Mouse (Mus musculus) liver, adult 10 weeks (tissue): ENCODE data around the gene Cntfr. TPM values are rescaled to one million over a fixed set of nuclear protein-coding genes. Genes with fewer than 3 reads are reported as not detected.

Experiments
- polyA plus RNA-seq: library from polyadenylated mRNA; stranded (reverse); fragments of 350-450 nt; fragmentation: Illumina TruSeq; extraction: RNeasy Lipid Tissue Mini Kit (QIAGEN cat#74804); gene quantifications from one replicate; pipeline ENCODE4 v1.2.3, GENCODE M21; 2014; ENCODE audit warnings: low read depth, low replicate concordance

Cntfr gene
- not detected for polyA plus RNA-seq

DNA sequence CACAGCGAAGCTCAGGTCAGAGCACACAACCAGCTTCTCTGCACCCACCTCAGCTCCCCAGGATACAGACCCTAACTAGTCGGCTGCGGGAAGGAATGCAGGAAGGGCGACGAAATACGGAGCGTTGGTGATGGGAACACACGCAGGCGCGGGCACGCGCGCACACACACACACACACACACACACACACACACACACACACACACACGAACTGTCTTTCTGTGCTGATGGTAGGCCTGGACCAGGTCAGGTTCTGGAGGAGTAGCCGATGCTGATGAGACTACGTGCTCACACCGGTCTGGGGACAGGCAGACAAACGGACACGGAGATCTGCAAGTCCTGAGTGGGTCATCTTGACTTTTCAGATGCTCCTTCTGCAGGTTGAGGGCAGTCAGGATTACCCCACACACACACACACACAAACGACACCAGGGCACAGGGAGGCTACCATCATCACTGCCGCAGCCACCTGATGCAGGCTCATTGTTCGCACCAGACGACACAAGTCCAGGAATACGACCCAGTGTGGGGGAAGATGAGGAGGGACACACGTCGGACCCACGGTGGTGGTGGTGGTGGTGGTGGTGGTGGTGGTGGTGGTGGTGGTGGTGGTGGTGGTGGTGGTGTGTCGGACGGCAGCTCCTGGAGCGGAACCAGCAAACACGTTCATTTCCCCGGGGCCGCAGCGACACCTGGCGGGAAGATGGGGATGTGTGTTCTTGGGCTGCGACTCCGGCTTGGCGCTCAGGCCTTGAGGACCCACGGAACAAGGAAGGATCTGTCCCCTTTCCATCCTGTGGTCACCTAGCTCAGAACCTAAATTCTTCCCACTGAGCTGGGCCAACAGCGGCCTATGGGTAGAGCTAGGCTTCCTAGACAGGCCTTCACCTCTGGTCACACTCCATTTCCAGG lies at the start of gene Cntfr:
TSS of gene Cntfr (minus strand) at position 160 of the 912 bp plus-strand sequence.

DNA sequence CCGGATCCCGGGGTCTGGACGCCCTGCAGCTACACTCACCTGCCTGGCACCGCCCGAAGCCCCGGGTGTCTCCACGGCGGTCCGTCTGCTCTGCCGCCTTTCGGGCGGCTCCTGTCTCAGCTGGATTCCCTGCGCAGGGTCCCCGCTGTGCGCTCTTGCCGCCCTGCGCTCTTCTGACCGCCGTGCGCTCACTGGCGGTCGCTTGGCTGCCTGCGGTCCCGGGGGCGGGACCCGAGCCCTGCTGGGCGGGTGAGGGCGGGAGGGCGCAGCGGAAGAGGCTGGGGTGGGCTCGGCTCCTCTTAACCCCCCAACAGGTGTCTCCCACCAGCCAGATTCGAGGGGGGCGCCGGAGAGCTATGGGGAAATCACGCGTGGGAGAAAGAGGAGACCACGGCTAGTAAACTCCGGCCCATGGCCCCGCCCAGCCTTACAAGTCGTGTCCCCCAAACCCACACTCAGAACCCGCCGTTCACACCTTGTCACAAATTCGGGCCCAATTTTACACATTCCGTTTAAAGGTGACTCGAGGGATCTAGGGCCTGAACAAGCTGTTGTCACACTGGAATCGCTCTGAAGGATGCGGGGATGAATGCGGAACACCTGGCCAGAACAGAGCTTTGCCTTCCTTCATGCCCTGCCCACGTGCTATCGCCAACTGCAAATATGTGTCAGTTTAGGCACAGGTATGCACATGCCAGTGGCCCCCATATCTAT lies 34.3 kb upstream of the Cntfr start, which contains the start of gene Arid3c:
TSS of gene Arid3c (minus strand) at position 91 of the 714 bp plus-strand sequence.

GRCm38 (mm10) chr4:41722918-41723351 lies 26.0 kb upstream of the Cntfr start, which contains the start of gene Dctn3:
Gene Dctn3 (minus strand): TSS chr4:41723170.

GRCm38 (mm10) chr4:41713197-41714067 lies 16.5 kb upstream of the Cntfr start, which contains the start of gene Rpp25l:
Gene Rpp25l (minus strand): TSS chr4:41713534.

GRCm38 (mm10) chr4:41699783-41700182 lies 2.9 kb upstream of the Cntfr start, which contains the start of gene Il11ra1:
Gene Il11ra1 (plus strand): TSS chr4:41699989.

DNA sequence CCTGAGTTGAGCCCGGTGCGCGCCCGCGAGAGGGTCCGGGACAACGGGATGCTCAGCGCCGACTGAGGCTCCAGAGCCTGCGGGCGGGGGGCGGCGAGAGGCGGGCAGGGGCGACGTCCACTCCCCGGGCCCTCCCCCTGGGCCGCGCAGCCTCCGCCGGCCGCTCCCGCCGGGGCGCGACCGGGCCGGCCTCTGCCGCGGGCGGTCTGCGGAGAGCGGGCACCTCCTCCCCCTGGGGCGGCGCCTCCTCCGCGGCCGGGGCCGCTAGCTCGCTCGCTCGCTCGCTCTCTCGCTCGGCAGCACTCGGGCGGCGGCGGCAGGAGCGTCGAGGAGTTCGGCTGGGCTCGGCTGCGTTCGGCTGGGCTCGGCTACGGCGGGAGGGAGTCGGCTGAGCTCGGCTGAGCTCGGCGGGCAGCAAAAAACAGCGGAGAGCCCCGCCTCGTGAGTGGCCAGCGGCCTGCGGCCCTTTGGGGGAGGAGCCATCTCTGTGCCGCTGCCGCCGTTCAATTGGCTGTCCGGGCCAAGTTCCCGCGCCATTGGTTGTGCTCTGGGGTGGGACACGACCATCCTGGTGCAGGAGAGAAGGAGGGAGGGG lies 56.9 kb downstream of the Cntfr start, which contains the start of gene Enho:
TSS of gene Enho (minus strand) at position 412 of the 595 bp plus-strand sequence.

Other genes starting within 250 kb of the Cntfr start
- 0.16 TPM for gene Kif24, start 232.2 kb downstream of the Cntfr start, polyA plus RNA-seq
- 20.0 TPM for gene Nudt2, start 231.9 kb downstream of the Cntfr start, polyA plus RNA-seq
- gene AI464131, start 194.0 kb downstream of the Cntfr start, polyA plus RNA-seq: 10.2 TPM
- not detected for gene 1110017D15Rik, start 179.8 kb downstream of the Cntfr start, polyA plus RNA-seq
- gene Fam219a, start 127.6 kb downstream of the Cntfr start, polyA plus RNA-seq: 0.77 TPM
- not detected for gene Dnaic1, start 127.3 kb downstream of the Cntfr start, polyA plus RNA-seq
- 0.53 TPM for gene Enho, start 56.8 kb downstream of the Cntfr start, polyA plus RNA-seq
- 22.8 TPM for gene Il11ra1, start 2.9 kb upstream of the Cntfr start, polyA plus RNA-seq
- gene Rpp25l, start 16.4 kb upstream of the Cntfr start, polyA plus RNA-seq: 0.85 TPM
- 16.2 TPM for gene Dctn3, start 26.1 kb upstream of the Cntfr start, polyA plus RNA-seq
- gene Arid3c, start 34.1 kb upstream of the Cntfr start, polyA plus RNA-seq: not detected
- 6.9 TPM for gene Galt, start 58.1 kb upstream of the Cntfr start, polyA plus RNA-seq
- gene Sigmar1, start 59.1 kb upstream of the Cntfr start, polyA plus RNA-seq: 109 TPM
- 9.1 TPM for gene Ccl27a, start 77.2 kb upstream of the Cntfr start, polyA plus RNA-seq
- not detected for gene Gm21541, start 206.5 kb upstream of the Cntfr start, polyA plus RNA-seq
- gene Gm20878, start 244.5 kb upstream of the Cntfr start, polyA plus RNA-seq: 1.1 TPM